Mouse (Mus musculus): Measurements from ENCODE around the gene Vps16.

Gene Vps16

GRCm38 (mm10) chr2:130454748-130455370, 30.7 kb downstream of the Vps16 start:
- DNase-seq (ENCODE audit: extremely low read depth, insufficient read length, low spot score), result no peak

- no peak for DNase-seq (ENCODE audit: extremely low read depth, insufficient read length, low spot score)
These were observed 33.7 kb downstream of the Vps16 start for GRCm38 (mm10) chr2:130457871-130458270.

GRCm38 (mm10) chr2:130459576-130459975, 35.4 kb downstream of the Vps16 start:
- no peak for DNase-seq (ENCODE audit: extremely low read depth, insufficient read length, low spot score)

- no peak for DNase-seq (ENCODE audit: extremely low read depth, insufficient read length, low spot score)
These were observed 37.3 kb downstream of the Vps16 start for GRCm38 (mm10) chr2:130461287-130462071.

- DNase-seq (ENCODE audit: extremely low read depth, insufficient read length, low spot score), result no peak
These were observed 42.3 kb downstream of the Vps16 start for GRCm38 (mm10) chr2:130466438-130466837.

- DNase-seq (ENCODE audit: extremely low read depth, insufficient read length, low spot score), result no peak
These were observed 45.2 kb downstream of the Vps16 start for GRCm38 (mm10) chr2:130469366-130469765.

- no peak for DNase-seq (ENCODE audit: extremely low read depth, insufficient read length, low spot score)
These were observed 45.8 kb downstream of the Vps16 start for GRCm38 (mm10) chr2:130469935-130470334.

GRCm38 (mm10) chr2:130472908-130473510, 48.9 kb downstream of the Vps16 start:
- DNase-seq (ENCODE audit: extremely low read depth, insufficient read length, low spot score), result no peak

- no peak for DNase-seq (ENCODE audit: extremely low read depth, insufficient read length, low spot score)
These were observed 51.6 kb downstream of the Vps16 start for GRCm38 (mm10) chr2:130475764-130476163.

- DNase-seq (ENCODE audit: extremely low read depth, insufficient read length, low spot score), result no peak
These were observed 52.6 kb downstream of the Vps16 start for GRCm38 (mm10) chr2:130476666-130477297.

- no peak for DNase-seq (ENCODE audit: extremely low read depth, insufficient read length, low spot score)
These were observed 58.0 kb downstream of the Vps16 start for GRCm38 (mm10) chr2:130482177-130482576.

- no peak for DNase-seq (ENCODE audit: extremely low read depth, insufficient read length, low spot score)
These were observed 58.6 kb downstream of the Vps16 start for GRCm38 (mm10) chr2:130482700-130483099.

GRCm38 (mm10) chr2:130484206-130484605, 60.1 kb downstream of the Vps16 start:
- no peak for DNase-seq (ENCODE audit: extremely low read depth, insufficient read length, low spot score)

GRCm38 (mm10) chr2:130488002-130488401, 63.9 kb downstream of the Vps16 start:
- no peak for DNase-seq (ENCODE audit: extremely low read depth, insufficient read length, low spot score)

GRCm38 (mm10) chr2:130488600-130488999, 64.5 kb downstream of the Vps16 start:
- peak; percentile 74 for DNase-seq (ENCODE audit: extremely low read depth, insufficient read length, low spot score)

GRCm38 (mm10) chr2:130491162-130491561, 67.0 kb downstream of the Vps16 start:
- DNase-seq (ENCODE audit: extremely low read depth, insufficient read length, low spot score), result no peak

GRCm38 (mm10) chr2:130491587-130491986, 67.4 kb downstream of the Vps16 start:
- no peak for DNase-seq (ENCODE audit: extremely low read depth, insufficient read length, low spot score)

Data from 3134 (cell line).